Mouse (Mus musculus) MEL (cell line): ENCODE measurements around the gene Btbd8.

Experiments
- CTCF ChIP-seq, 3 experiments: IDR thresholded peaks in 2 of 3; conservative IDR thresholded peaks in 1 of 3; 2 replicates each; pipeline ENCODE4 v1.5.1; 2011 to 2012; ENCODE audit warnings: low read length in 3 of 3, low read depth in 2 of 3, mild to moderate bottlenecking in 2 of 3, improper control_type of control experiment in 1 of 3, inconsistent platforms in 1 of 3, mixed read lengths in 1 of 3, moderate library complexity in 1 of 3; ENCODE audit not compliant: control insufficient read depth in 1 of 3, insufficient read depth in 1 of 3, poor library complexity in 1 of 3, severe bottlenecking in 1 of 3
- E2F4 ChIP-seq: IDR thresholded peaks from 2 replicates; pipeline ENCODE4 v1.6.1; 2011; ENCODE audit warnings: low read depth, low read length, improper control_type of control experiment, borderline replicate concordance
- ETS1 ChIP-seq: IDR thresholded peaks from 2 replicates; pipeline ENCODE4 v1.6.1; 2012; ENCODE audit warnings: low read depth, mild to moderate bottlenecking, inconsistent platforms, low read length, improper control_type of control experiment, moderate library complexity
- MAX ChIP-seq: IDR thresholded peaks from 2 replicates; pipeline ENCODE4 v1.6.1; 2011; ENCODE audit warnings: low read length, improper control_type of control experiment
- POLR2A ChIP-seq, 2 experiments: IDR thresholded peaks; 2 replicates each; pipeline ENCODE4 v1.6.1; 2011 to 2012; ENCODE audit warnings: low read length in 2 of 2, mild to moderate bottlenecking in 2 of 2, control low read depth in 1 of 2, improper control_type of control experiment in 1 of 2, low read depth in 1 of 2, moderate library complexity in 1 of 2; ENCODE audit not compliant: control insufficient read depth in 1 of 2, insufficient read depth in 1 of 2, poor library complexity in 1 of 2
- POLR2AphosphoS2 ChIP-seq: IDR thresholded peaks from 2 replicates; pipeline ENCODE4 v1.6.1; 2011; ENCODE audit warnings: low read length, improper control_type of control experiment
- RAD21 ChIP-seq: IDR thresholded peaks from 2 replicates; pipeline ENCODE4 v1.6.1; 2011; ENCODE audit warnings: mild to moderate bottlenecking, low read depth, low read length, improper control_type of control experiment
- TCF12 ChIP-seq: IDR thresholded peaks from 2 replicates; pipeline ENCODE4 v1.6.1; 2014; ENCODE audit warnings: low read depth, mild to moderate bottlenecking, inconsistent platforms, low read length, improper control_type of control experiment, moderate library complexity
- USF1 ChIP-seq: IDR thresholded peaks from 2 replicates; pipeline ENCODE4 v1.6.1; 2014; ENCODE audit warnings: low read depth, mild to moderate bottlenecking, inconsistent platforms, low read length, improper control_type of control experiment, moderate library complexity

GRCm38 (mm10) chr5:107528856-107529255, 91.1 kb downstream of the Btbd8 start:
- no peak for TF ChIP-seq CTCF (IDR thresholded peaks at IDR 0.05 in 2 of 3, conservative IDR thresholded peaks at IDR 0.05 in 1 of 3; ENCODE audit: control insufficient read depth in 1 of 3, insufficient read depth in 1 of 3, low read depth in 2 of 3, low read length in 3 of 3, poor library complexity in 1 of 3, severe bottlenecking in 1 of 3)
- no peak for TF ChIP-seq USF1
- TF ChIP-seq TCF12 = no peak
- TF ChIP-seq MAX = no peak
- TF ChIP-seq E2F4 = no peak
- no peak for TF ChIP-seq POLR2A (IDR thresholded peaks at IDR 0.05; ENCODE audit: control insufficient read depth in 1 of 2, insufficient read depth in 1 of 2, low read depth in 1 of 2, low read length in 2 of 2, poor library complexity in 1 of 2)
- TF ChIP-seq POLR2AphosphoS2 = no peak
- no peak for TF ChIP-seq ETS1
- no peak for TF ChIP-seq RAD21
